Mouse (Mus musculus): ENCODE measurements at regions not wholly inside any gene's neighbourhood (a gene's known extent, or its start where the extent isn't known, plus 50 kb on each side); places are given as distances from the start of the nearest gene placed in this dataset.

GRCm38 (mm10) chr9:113478761-113479265 lies 229.2 kb downstream of the Pdcd6ip start:
- Histone ChIP-seq H3K4me1 (ENCODE audit: control insufficient read depth, insufficient read depth, low read length) (no peaks in the 10 kb centered on the region), H3K9me3 (ENCODE audit: control insufficient read depth, low read length) (no peaks in the 10 kb centered on the region), H3K27ac (replicated peaks; ENCODE audit: low read depth, low read length) (no peak overlapping the region), H3K36me3 (ENCODE audit: control insufficient read depth, insufficient read depth, low read length) (no peaks in the 10 kb centered on the region), H3K27me3 (ENCODE audit: control insufficient read depth, insufficient read depth, low read length) (no peaks in the 10 kb centered on the region), H3K9ac (replicated peaks; ENCODE audit: low read length) (no peak overlapping the region), H3K4me2 (ENCODE audit: low read length) (no peak overlapping the region), H3K4me3 (replicated peaks; ENCODE audit: low read depth, low read length) (no peak overlapping the region)
- WGBS = 90% methylated on average over 1 of the region's 1 CpGs
- ATAC-seq (ENCODE audit: low FRiP score, low TSS enrichment) (no peak), DNase-seq (no peak)

GRCm38 (mm10) chr9:113471781-113472180 lies 236.3 kb downstream of the Pdcd6ip start:
- no peak overlapping the region for H3K4me2 ChIP-seq (ENCODE audit: low read length)
- no peak for DNase-seq
- 90% methylated on average over 6 of the region's 6 CpGs for WGBS

GRCm38 (mm10) chr9:113462888-113463287 lies 245.2 kb downstream of the Pdcd6ip start:
- H3K36me3 ChIP-seq (ENCODE audit: control insufficient read depth, insufficient read depth, low read length) = no peaks in the 10 kb centered on the region
- peaks cover 5% of the 10 kb centered on the region for H3K4me1 ChIP-seq (ENCODE audit: control insufficient read depth, insufficient read depth, low read length)

More at GRCm38 (mm10) chr9:113471781-113472180, 236.3 kb downstream of the Pdcd6ip start:
- no peak overlapping the region for H3K4me3 ChIP-seq (replicated peaks; ENCODE audit: low read depth, low read length)
- no peaks in the 10 kb centered on the region for H3K27me3 ChIP-seq (ENCODE audit: control insufficient read depth, insufficient read depth, low read length)
- no peak overlapping the region for H3K27ac ChIP-seq (replicated peaks; ENCODE audit: low read depth, low read length)
- no peak for ATAC-seq (ENCODE audit: low FRiP score, low TSS enrichment)
- H3K9me3 ChIP-seq (ENCODE audit: control insufficient read depth, low read length) = no peaks in the 10 kb centered on the region
- H3K36me3 ChIP-seq (ENCODE audit: control insufficient read depth, insufficient read depth, low read length) = no peaks in the 10 kb centered on the region
- H3K4me1 ChIP-seq (ENCODE audit: control insufficient read depth, insufficient read depth, low read length) = no peaks in the 10 kb centered on the region
- H3K9ac ChIP-seq (replicated peaks; ENCODE audit: low read length) = no peak overlapping the region

GRCm38 (mm10) chr9:113462267-113462887 lies 245.7 kb downstream of the Pdcd6ip start:
- Histone ChIP-seq H3K9me3 (ENCODE audit: control insufficient read depth, low read length) (no peaks in the 10 kb centered on the region), H3K27ac (replicated peaks; ENCODE audit: low read depth, low read length) (peak overlapping the region; percentile 21), H3K9ac (replicated peaks; ENCODE audit: low read length) (no peak overlapping the region), H3K4me3 (replicated peaks; ENCODE audit: low read depth, low read length) (no peak overlapping the region), H3K27me3 (ENCODE audit: control insufficient read depth, insufficient read depth, low read length) (no peaks in the 10 kb centered on the region), H3K36me3 (ENCODE audit: control insufficient read depth, insufficient read depth, low read length) (no peaks in the 10 kb centered on the region), H3K4me1 (ENCODE audit: control insufficient read depth, insufficient read depth, low read length) (peaks cover 5% of the 10 kb centered on the region), H3K4me2 (ENCODE audit: low read length) (no peak overlapping the region)
- peak; percentile 75 for DNase-seq
- peak; percentile 74; the same call in 1 of the 2 replicates for ATAC-seq (ENCODE audit: low FRiP score, low TSS enrichment)
- 46% methylated on average over 1 of the region's 1 CpGs for WGBS

More at GRCm38 (mm10) chr9:113462888-113463287, 245.2 kb downstream of the Pdcd6ip start:
- no peak overlapping the region for H3K4me3 ChIP-seq (replicated peaks; ENCODE audit: low read depth, low read length)
- DNase-seq = no peak
- no peaks in the 10 kb centered on the region for H3K27me3 ChIP-seq (ENCODE audit: control insufficient read depth, insufficient read depth, low read length)
- H3K27ac ChIP-seq (replicated peaks; ENCODE audit: low read depth, low read length) = peak overlapping the region; percentile 21
- ATAC-seq (ENCODE audit: low FRiP score, low TSS enrichment) = peak; percentile 37; the same call in 1 of the 2 replicates
- 10% methylated on average over 2 of the region's 2 CpGs for WGBS
- no peak overlapping the region for H3K4me2 ChIP-seq (ENCODE audit: low read length)
- H3K9me3 ChIP-seq (ENCODE audit: control insufficient read depth, low read length) = no peaks in the 10 kb centered on the region
- H3K9ac ChIP-seq (replicated peaks; ENCODE audit: low read length) = no peak overlapping the region

- peaks cover 5% of the 10 kb centered on the region for H3K4me1 ChIP-seq (ENCODE audit: control insufficient read depth, insufficient read depth, low read length)
- no peak overlapping the region for H3K4me2 ChIP-seq (ENCODE audit: low read length)
- no peak overlapping the region for H3K4me3 ChIP-seq (replicated peaks; ENCODE audit: low read depth, low read length)
- H3K36me3 ChIP-seq (ENCODE audit: control insufficient read depth, insufficient read depth, low read length) = no peaks in the 10 kb centered on the region
- H3K9me3 ChIP-seq (ENCODE audit: control insufficient read depth, low read length) = no peaks in the 10 kb centered on the region
- H3K27ac ChIP-seq (replicated peaks; ENCODE audit: low read depth, low read length) = no peak overlapping the region
- ATAC-seq (ENCODE audit: low FRiP score, low TSS enrichment) (no peak), DNase-seq (no peak)
- H3K27me3 ChIP-seq (ENCODE audit: control insufficient read depth, insufficient read depth, low read length) = no peaks in the 10 kb centered on the region
- no peak overlapping the region for H3K9ac ChIP-seq (replicated peaks; ENCODE audit: low read length)
- WGBS = 83% methylated on average over 5 of the region's 5 CpGs
These were observed 248.2 kb downstream of the Pdcd6ip start for GRCm38 (mm10) chr9:113459885-113460284.

- no peak overlapping the region for H3K9ac ChIP-seq (replicated peaks; ENCODE audit: low read length)
- H3K36me3 ChIP-seq (ENCODE audit: control insufficient read depth, insufficient read depth, low read length) = no peaks in the 10 kb centered on the region
- H3K4me2 ChIP-seq (ENCODE audit: low read length) = no peak overlapping the region
- H3K4me1 ChIP-seq (ENCODE audit: control insufficient read depth, insufficient read depth, low read length) = peaks cover 5% of the 10 kb centered on the region
- 40% methylated on average over 2 of the region's 2 CpGs for WGBS
- ATAC-seq (ENCODE audit: low FRiP score, low TSS enrichment) = no peak
- no peak overlapping the region for H3K27ac ChIP-seq (replicated peaks; ENCODE audit: low read depth, low read length)
- no peak for DNase-seq
- H3K4me3 ChIP-seq (replicated peaks; ENCODE audit: low read depth, low read length) = no peak overlapping the region
- H3K9me3 ChIP-seq (ENCODE audit: control insufficient read depth, low read length) = no peaks in the 10 kb centered on the region
- no peaks in the 10 kb centered on the region for H3K27me3 ChIP-seq (ENCODE audit: control insufficient read depth, insufficient read depth, low read length)
These were observed 248.8 kb downstream of the Pdcd6ip start for GRCm38 (mm10) chr9:113459221-113459620.

- no peak for ATAC-seq (ENCODE audit: low FRiP score, low TSS enrichment)
- H3K4me3 ChIP-seq (replicated peaks; ENCODE audit: low read depth, low read length) = no peak overlapping the region
These were observed 249.3 kb downstream of the Pdcd6ip start for GRCm38 (mm10) chr9:113458741-113459154.

GRCm38 (mm10) chr9:113457169-113457850 lies 250.7 kb downstream of the Pdcd6ip start:
- no peak overlapping the region for H3K27ac ChIP-seq (replicated peaks; ENCODE audit: low read depth, low read length)
- no peak for ATAC-seq (ENCODE audit: low FRiP score, low TSS enrichment)
- H3K4me2 ChIP-seq (ENCODE audit: low read length) = no peak overlapping the region
- H3K27me3 ChIP-seq (ENCODE audit: control insufficient read depth, insufficient read depth, low read length) = no peaks in the 10 kb centered on the region
- no peak overlapping the region for H3K9ac ChIP-seq (replicated peaks; ENCODE audit: low read length)
- no peak overlapping the region for H3K4me3 ChIP-seq (replicated peaks; ENCODE audit: low read depth, low read length)
- no peak for DNase-seq
- 89% methylated on average over 13 of the region's 13 CpGs for WGBS
- no peaks in the 10 kb centered on the region for H3K9me3 ChIP-seq (ENCODE audit: control insufficient read depth, low read length)
- no peaks in the 10 kb centered on the region for H3K4me1 ChIP-seq (ENCODE audit: control insufficient read depth, insufficient read depth, low read length)
- no peaks in the 10 kb centered on the region for H3K36me3 ChIP-seq (ENCODE audit: control insufficient read depth, insufficient read depth, low read length)

More at GRCm38 (mm10) chr9:113458741-113459154, 249.3 kb downstream of the Pdcd6ip start:
- 17% methylated on average over 5 of the region's 5 CpGs for WGBS
- H3K9ac ChIP-seq (replicated peaks; ENCODE audit: low read length) = no peak overlapping the region
- H3K9me3 ChIP-seq (ENCODE audit: control insufficient read depth, low read length) = no peaks in the 10 kb centered on the region
- H3K27me3 ChIP-seq (ENCODE audit: control insufficient read depth, insufficient read depth, low read length) = no peaks in the 10 kb centered on the region
- DNase-seq = no peak
- H3K27ac ChIP-seq (replicated peaks; ENCODE audit: low read depth, low read length) = no peak overlapping the region
- H3K36me3 ChIP-seq (ENCODE audit: control insufficient read depth, insufficient read depth, low read length) = no peaks in the 10 kb centered on the region
- H3K4me1 ChIP-seq (ENCODE audit: control insufficient read depth, insufficient read depth, low read length) = peaks cover 5% of the 10 kb centered on the region
- no peak overlapping the region for H3K4me2 ChIP-seq (ENCODE audit: low read length)

All from midbrain, embryonic 14.5 days (tissue).